Mouse (Mus musculus): ENCODE results near the gene Gm32742. TPM values are rescaled to one million over a fixed set of nuclear protein-coding genes. Genes with fewer than 3 reads are reported as not detected.

Gene Gm32742
- total RNA-seq (2021) = not detected

- DNase-seq = no peak
Measured at GRCm38 (mm10) chr9:51165312-51166180, at the start of gene Gm32742. TSS of gene Gm32742 (minus strand) at chr9:51165517.

- DNase-seq = no peak
Measured at GRCm38 (mm10) chr9:51213729-51214237, 48.5 kb upstream of the Gm32742 start.

- no peak for DNase-seq
Measured at GRCm38 (mm10) chr9:51213023-51213728, 47.9 kb upstream of the Gm32742 start, which contains the start of gene Pou2af1. TSS of gene Pou2af1 (plus strand) at chr9:51213708.

GRCm38 (mm10) chr9:51211191-51211590, 45.9 kb upstream of the Gm32742 start:
- DNase-seq = no peak

- DNase-seq = no peak
Measured at GRCm38 (mm10) chr9:51208974-51209332, 43.6 kb upstream of the Gm32742 start.

GRCm38 (mm10) chr9:51194790-51195189, 29.5 kb upstream of the Gm32742 start:
- no peak for DNase-seq

- no peak for DNase-seq
Measured at GRCm38 (mm10) chr9:51190655-51191054, 25.3 kb upstream of the Gm32742 start.

GRCm38 (mm10) chr9:51185871-51186270, 20.6 kb upstream of the Gm32742 start:
- no peak for DNase-seq

GRCm38 (mm10) chr9:51185386-51185785, 20.1 kb upstream of the Gm32742 start:
- DNase-seq = no peak

GRCm38 (mm10) chr9:51182716-51183710, 17.7 kb upstream of the Gm32742 start:
- DNase-seq = no peak

GRCm38 (mm10) chr9:51180621-51181020, 15.3 kb upstream of the Gm32742 start:
- peak; percentile 18 for DNase-seq

- DNase-seq = no peak
Measured at GRCm38 (mm10) chr9:51178297-51178696, 13.0 kb upstream of the Gm32742 start.

GRCm38 (mm10) chr9:51175722-51176121, 10.4 kb upstream of the Gm32742 start:
- no peak for DNase-seq

GRCm38 (mm10) chr9:51174890-51175464, 9.7 kb upstream of the Gm32742 start:
- no peak for DNase-seq

GRCm38 (mm10) chr9:51170298-51170697, 5.0 kb upstream of the Gm32742 start:
- DNase-seq = no peak

GRCm38 (mm10) chr9:51169133-51169532, 3.8 kb upstream of the Gm32742 start:
- no peak for DNase-seq

- no peak for DNase-seq
Measured at GRCm38 (mm10) chr9:51168698-51169097, 3.4 kb upstream of the Gm32742 start.

GRCm38 (mm10) chr9:51167954-51168353, 2.6 kb upstream of the Gm32742 start:
- no peak for DNase-seq

GRCm38 (mm10) chr9:51163989-51164388, 1.3 kb downstream of the Gm32742 start:
- no peak for DNase-seq

GRCm38 (mm10) chr9:51161771-51162388, 3.4 kb downstream of the Gm32742 start:
- DNase-seq = peak; percentile 87

- peak; percentile 78 for DNase-seq
Measured at GRCm38 (mm10) chr9:51152079-51152752, 13.1 kb downstream of the Gm32742 start.

All from heart, postnatal 4 days (tissue).